Comparison of ENCODE assay signal across 10 mouse cellular contexts in the genomic region with DNA sequence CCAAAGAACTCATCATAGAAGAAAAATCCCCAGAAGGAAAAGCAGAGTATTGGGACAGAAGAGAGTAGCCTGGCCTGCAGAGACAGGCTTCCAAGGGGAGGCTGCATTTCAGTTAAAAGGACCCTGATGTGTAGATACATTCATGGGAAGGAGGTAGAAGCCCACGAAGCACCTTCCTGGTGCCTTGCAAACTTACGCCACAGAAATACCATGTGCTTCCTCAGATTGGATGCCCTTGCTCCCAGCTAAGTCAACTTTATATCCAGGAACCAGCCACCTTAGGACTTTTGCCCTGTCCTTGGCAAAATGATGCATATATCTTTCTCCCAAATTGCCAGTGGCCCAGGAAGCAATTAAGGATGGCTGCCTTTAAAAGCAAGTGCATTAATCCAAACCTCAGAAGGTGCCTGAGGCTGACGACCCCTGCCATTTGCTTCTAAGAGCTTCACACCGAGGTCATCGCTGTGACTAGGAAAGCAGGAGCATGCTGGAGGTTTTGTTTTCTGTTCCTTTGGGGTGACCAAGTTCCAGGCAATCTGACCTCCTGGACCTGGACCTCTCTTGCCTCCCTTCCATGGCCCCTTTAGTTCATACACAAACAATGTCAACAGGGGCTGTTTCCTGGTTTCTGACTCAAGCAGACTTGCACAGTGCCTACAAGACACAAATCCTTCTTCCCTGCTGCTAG. TPM values are rescaled to one million over a fixed set of nuclear protein-coding genes. Genes with fewer than 3 reads are reported as not detected.
DNase-seq lines count a peak whose midpoint lies in the region; ATAC-seq and TF ChIP-seq lines count a peak whose summit lies in the region.
"Had no signal": no experiment of that assay in that cellular context is flagged by ENCODE, and none has a peak within 500 bp of the region (broad histone marks: within the 10 kb centered on the region; RNA-seq: fewer than 3 reads in every experiment).

No protein-coding gene starts in this region.

- H3K9ac ChIP-seq in forebrain, embryonic 16.5 days (replicated peaks; ENCODE audit: low read depth, low read length), result no peak overlapping the region
- no peak overlapping the region for H3K9ac ChIP-seq in forebrain, embryonic 14.5 days (ENCODE audit: low read length)
- H3K9ac ChIP-seq in kidney, postnatal 0 days (ENCODE audit: low read depth, low read length), result no peak overlapping the region
- H3K9ac ChIP-seq in embryonic facial prominence, embryonic 13.5 days, result no peak overlapping the region
- H3K9ac ChIP-seq in limb, embryonic 13.5 days, result peak overlapping the region; percentile 43; the same call in 1 of the 2 replicates

- no peak for DNase-seq in forebrain, embryonic 14.5 days (ENCODE audit: low spot score)
- DNase-seq in kidney, postnatal 0 days (ENCODE audit: low spot score), result no peak
- no peak for DNase-seq in kidney, adult 8-10 months
- no peak for DNase-seq in ovary, postnatal 14 days (ENCODE audit: low spot score)
- no peak for DNase-seq in thymus, adult 2 months
- DNase-seq: cerebellum, adult 9-11 months had no signal

- TF ChIP-seq POLR2A in thymus, adult 2 months (IDR thresholded peaks at IDR 0.05; ENCODE audit: control insufficient read depth, extremely low read depth, insufficient read depth, low read length, poor library complexity), result no peak

- no peak overlapping the region for H3K4me2 ChIP-seq in forebrain, embryonic 16.5 days (ENCODE audit: low read length)
- H3K4me2 ChIP-seq in forebrain, embryonic 14.5 days (ENCODE audit: low read length), result no peak overlapping the region
- H3K4me2 ChIP-seq in kidney, postnatal 0 days (ENCODE audit: low read length), result no peak overlapping the region
- no peak overlapping the region for H3K4me2 ChIP-seq in embryonic facial prominence, embryonic 13.5 days
- H3K4me2 ChIP-seq in limb, embryonic 13.5 days (replicated peaks), result peak overlapping the region; percentile 36

- no peak overlapping the region for H3K4me3 ChIP-seq in forebrain, embryonic 16.5 days (replicated peaks; ENCODE audit: low read length)
- no peak overlapping the region for H3K4me3 ChIP-seq in forebrain, embryonic 14.5 days (ENCODE audit: low read depth, low read length)
- H3K4me3 ChIP-seq in kidney, postnatal 0 days (replicated peaks; ENCODE audit: low read depth, low read length), result no peak overlapping the region
- H3K4me3 ChIP-seq in embryonic facial prominence, embryonic 13.5 days, result no peak overlapping the region
- H3K4me3 ChIP-seq in limb, embryonic 13.5 days, result no peak overlapping the region
- H3K4me3 ChIP-seq in thymus, adult 2 months (ENCODE audit: control insufficient read depth, insufficient read depth, low read length), result no peak overlapping the region

- no peaks in the 10 kb centered on the region for H3K9me3 ChIP-seq in forebrain, embryonic 16.5 days (ENCODE audit: control insufficient read depth, low read length)
- no peaks in the 10 kb centered on the region for H3K9me3 ChIP-seq in forebrain, embryonic 14.5 days (replicated peaks; ENCODE audit: control insufficient read depth, low read length)
- no peaks in the 10 kb centered on the region for H3K9me3 ChIP-seq in kidney, postnatal 0 days (replicated peaks; ENCODE audit: low read length)
- no peaks in the 10 kb centered on the region for H3K9me3 ChIP-seq in embryonic facial prominence, embryonic 13.5 days
- no peaks in the 10 kb centered on the region for H3K9me3 ChIP-seq in limb, embryonic 13.5 days

- H3K36me3 ChIP-seq in forebrain, embryonic 16.5 days (ENCODE audit: control insufficient read depth, insufficient read depth), result no peaks in the 10 kb centered on the region
- no peaks in the 10 kb centered on the region for H3K36me3 ChIP-seq in forebrain, embryonic 14.5 days (ENCODE audit: control insufficient read depth, insufficient read depth, low read length)
- H3K36me3 ChIP-seq in kidney, postnatal 0 days (ENCODE audit: insufficient read depth, low read length), result no peaks in the 10 kb centered on the region
- 0 out of 2 replicates have a peak, but pooled peaks cover 6% of the 10 kb centered on the region for H3K36me3 ChIP-seq in embryonic facial prominence, embryonic 13.5 days
- peaks cover 17% of the 10 kb centered on the region for H3K36me3 ChIP-seq in limb, embryonic 13.5 days
- H3K36me3 ChIP-seq in thymus, adult 2 months (ENCODE audit: control insufficient read depth, insufficient read depth, low read length), result no peaks in the 10 kb centered on the region

- no peaks in the 10 kb centered on the region for H3K27me3 ChIP-seq in forebrain, embryonic 16.5 days (replicated peaks; ENCODE audit: control insufficient read depth, insufficient read depth, low read length)
- H3K27me3 ChIP-seq in forebrain, embryonic 14.5 days (replicated peaks; ENCODE audit: control insufficient read depth, insufficient read depth, low read length), result no peaks in the 10 kb centered on the region
- no peaks in the 10 kb centered on the region for H3K27me3 ChIP-seq in kidney, postnatal 0 days (ENCODE audit: insufficient read depth, low read length)
- no peaks in the 10 kb centered on the region for H3K27me3 ChIP-seq in embryonic facial prominence, embryonic 13.5 days
- no peaks in the 10 kb centered on the region for H3K27me3 ChIP-seq in limb, embryonic 13.5 days
- H3K27me3 ChIP-seq in thymus, adult 2 months (ENCODE audit: control insufficient read depth, insufficient read depth, low read length), result no peaks in the 10 kb centered on the region

- 71% methylated on average over 5 of the region's 5 CpGs for WGBS in forebrain, embryonic 16.5 days
- WGBS in forebrain, embryonic 14.5 days, result 70% methylated on average over 5 of the region's 5 CpGs
- WGBS in kidney, postnatal 0 days, result 38% methylated on average over 5 of the region's 5 CpGs
- WGBS in embryonic facial prominence, embryonic 13.5 days, result 46% methylated on average over 5 of the region's 5 CpGs
- WGBS in limb, embryonic 13.5 days, result 42% methylated on average over 5 of the region's 5 CpGs
- WGBS in thymus, adult 2 months, result 78% methylated on average over 5 of the region's 5 CpGs

- H3K27ac ChIP-seq in forebrain, embryonic 16.5 days (ENCODE audit: low read length), result peak overlapping the region; percentile 62
- no peak overlapping the region for H3K27ac ChIP-seq in forebrain, embryonic 14.5 days (ENCODE audit: low read depth, low read length)
- H3K27ac ChIP-seq in kidney, postnatal 0 days, result peak overlapping the region; percentile 85
- H3K27ac ChIP-seq in embryonic facial prominence, embryonic 13.5 days, result peak overlapping the region; percentile 80
- H3K27ac ChIP-seq in limb, embryonic 13.5 days, result peak overlapping the region; percentile 79
- no peak overlapping the region for H3K27ac ChIP-seq in thymus, adult 2 months (ENCODE audit: control insufficient read depth, insufficient read depth, low read length)
- H3K27ac ChIP-seq: macrophage had no signal

- no peak for TF ChIP-seq CTCF in kidney, postnatal 0 days (IDR thresholded peaks at IDR 0.05; ENCODE audit: low read depth)
- no peak for TF ChIP-seq CTCF in thymus, adult 2 months (IDR thresholded peaks at IDR 0.05; ENCODE audit: borderline replicate concordance, control insufficient read depth, extremely low read depth, insufficient read depth, low read length, poor library complexity)

- ATAC-seq in forebrain, embryonic 16.5 days, result no peak
- ATAC-seq in forebrain, embryonic 14.5 days, result no peak
- ATAC-seq in kidney, postnatal 0 days (replicated peaks; ENCODE audit: low FRiP score, low read depth), result no peak
- no peak for ATAC-seq in embryonic facial prominence, embryonic 13.5 days (ENCODE audit: insufficient number of reproducible peaks, insufficient read depth, low FRiP score, low TSS enrichment, low read depth)
- no peak for ATAC-seq in limb, embryonic 13.5 days (ENCODE audit: low FRiP score, low read depth)

- peaks cover 14% of the 10 kb centered on the region for H3K4me1 ChIP-seq in forebrain, embryonic 16.5 days (replicated peaks; ENCODE audit: control insufficient read depth, insufficient read depth, low read length)
- H3K4me1 ChIP-seq in forebrain, embryonic 14.5 days (ENCODE audit: control insufficient read depth, insufficient read depth, low read length), result no peaks in the 10 kb centered on the region
- peaks cover 40% of the 10 kb centered on the region for H3K4me1 ChIP-seq in kidney, postnatal 0 days (replicated peaks; ENCODE audit: insufficient read depth, low read length)
- peaks cover 64% of the 10 kb centered on the region for H3K4me1 ChIP-seq in embryonic facial prominence, embryonic 13.5 days
- peaks cover 86% of the 10 kb centered on the region for H3K4me1 ChIP-seq in limb, embryonic 13.5 days
- H3K4me1 ChIP-seq in thymus, adult 2 months (replicated peaks; ENCODE audit: control insufficient read depth, insufficient read depth, low read length), result no peaks in the 10 kb centered on the region

RNA-seq across cellular contexts. Expression of gene Timp3, which starts 31.0 kb away (rescaled TPM):
- polyA plus RNA-seq in forebrain, embryonic 16.5 days (2015; fragmentation: Nextera tagmentation; extraction: Ambion mirVana), result 21.4 and 23.5 TPM in 2 replicates
- polyA plus RNA-seq in forebrain, embryonic 14.5 days (2014; fragmentation: Nextera tagmentation; extraction: Ambion mirVana), result 7.9 and 13.8 TPM in 2 replicates
- polyA plus RNA-seq in kidney, postnatal 0 days (2015; fragmentation: Nextera tagmentation; extraction: Ambion mirVana), result 87.4 and 99.7 TPM in 2 replicates
- 62.7 and 74.0 TPM in 2 replicates for polyA plus RNA-seq in embryonic facial prominence, embryonic 13.5 days (2015; fragmentation: Nextera tagmentation; extraction: Ambion mirVana)
- 81.8 and 89.5 TPM in 2 replicates for polyA plus RNA-seq in limb, embryonic 13.5 days (2015; fragmentation: Nextera tagmentation; extraction: Ambion mirVana)
- polyA plus RNA-seq in thymus, adult 2 months (2012; rRNA removed), result 30.5 and 39.7 TPM in 2 replicates

Comparison
In these comparisons a context has a peak if more than half of its experiments do, and no peak if none do; other contexts are left out.
1. H3K27ac ChIP-seq: peak in forebrain, embryonic 16.5 days (single experiment), kidney, postnatal 0 days (single experiment), embryonic facial prominence, embryonic 13.5 days (single experiment) and limb, embryonic 13.5 days (single experiment); none in forebrain, embryonic 14.5 days (single experiment) and thymus, adult 2 months (single experiment).